Mouse (Mus musculus): ENCODE results near the gene Gm10272. TPM values are rescaled to one million over a fixed set of nuclear protein-coding genes. Genes with fewer than 3 reads are reported as not detected.

Gm10272 gene
- not detected in 2 replicates for polyA plus RNA-seq (2012; rRNA removed)

GRCm38 (mm10) chr10:77706326-77706725 is at the start of gene Gm10272:
Gm10272 (plus strand) TSS chr10:77706626.
- H3K27ac ChIP-seq (ENCODE audit: insufficient read depth, low read length), result no peak within 1 kb of the TSS
- no peak within 1 kb of the TSS for H3K4me3 ChIP-seq (ENCODE audit: extremely low read depth, insufficient read depth, insufficient read length)
- 86% methylated on average over 1 of the region's 1 CpGs for WGBS
- DNase-seq (ENCODE audit: low read depth in 1 of 2, low spot score in 2 of 2), result no peak
- H3K36me3 ChIP-seq (ENCODE audit: control insufficient read depth, insufficient read depth, low read length), result no peaks in the 10 kb centered on the region
- no peaks in the 10 kb centered on the region for H3K27me3 ChIP-seq (ENCODE audit: control insufficient read depth, insufficient read depth, low read length)
- H3K4me1 ChIP-seq (ENCODE audit: control insufficient read depth, insufficient read depth, insufficient read length), result no peaks in the 10 kb centered on the region
- no peak for TF ChIP-seq POLR2A (IDR thresholded peaks at IDR 0.05; ENCODE audit: low read depth, low read length)
- no peak for TF ChIP-seq CTCF (IDR thresholded peaks at IDR 0.05; ENCODE audit: extremely low read depth, insufficient read depth, insufficient read length, insufficient replicate concordance)

GRCm38 (mm10) chr10:77658286-77658994 is 48.0 kb upstream of the Gm10272 start:
- no peak for TF ChIP-seq POLR2A (IDR thresholded peaks at IDR 0.05; ENCODE audit: low read depth, low read length)
- TF ChIP-seq CTCF (IDR thresholded peaks at IDR 0.05; ENCODE audit: extremely low read depth, insufficient read depth, insufficient read length, insufficient replicate concordance), result no peak
- Histone ChIP-seq H3K27me3 (ENCODE audit: control insufficient read depth, insufficient read depth, low read length) (no peaks in the 10 kb centered on the region), H3K27ac (ENCODE audit: insufficient read depth, low read length) (no peak overlapping the region), H3K4me3 (ENCODE audit: extremely low read depth, insufficient read depth, insufficient read length) (no peak overlapping the region), H3K36me3 (ENCODE audit: control insufficient read depth, insufficient read depth, low read length) (no peaks in the 10 kb centered on the region), H3K4me1 (ENCODE audit: control insufficient read depth, insufficient read depth, insufficient read length) (no peaks in the 10 kb centered on the region)
- DNase-seq (ENCODE audit: low read depth in 1 of 2, low spot score in 2 of 2), result no peak
- WGBS, result 71% methylated on average over 15 of the region's 15 CpGs

- WGBS, result 43% methylated on average over 43 of the region's 43 CpGs
- Histone ChIP-seq H3K4me3 (ENCODE audit: extremely low read depth, insufficient read depth, insufficient read length) (no peak overlapping the region), H3K4me1 (ENCODE audit: control insufficient read depth, insufficient read depth, insufficient read length) (no peaks in the 10 kb centered on the region), H3K27me3 (ENCODE audit: control insufficient read depth, insufficient read depth, low read length) (no peaks in the 10 kb centered on the region), H3K27ac (ENCODE audit: insufficient read depth, low read length) (no peak overlapping the region), H3K36me3 (ENCODE audit: control insufficient read depth, insufficient read depth, low read length) (no peaks in the 10 kb centered on the region)
- no peak for TF ChIP-seq POLR2A (IDR thresholded peaks at IDR 0.05; ENCODE audit: low read depth, low read length)
- TF ChIP-seq CTCF (IDR thresholded peaks at IDR 0.05; ENCODE audit: extremely low read depth, insufficient read depth, insufficient read length, insufficient replicate concordance), result no peak
- DNase-seq (ENCODE audit: low read depth in 1 of 2, low spot score in 2 of 2), result no peak
These were observed 42.3 kb upstream of the Gm10272 start for GRCm38 (mm10) chr10:77663949-77664665.

GRCm38 (mm10) chr10:77666342-77666741 is 40.1 kb upstream of the Gm10272 start:
- Histone ChIP-seq H3K27ac (ENCODE audit: insufficient read depth, low read length) (no peak overlapping the region), H3K4me1 (ENCODE audit: control insufficient read depth, insufficient read depth, insufficient read length) (no peaks in the 10 kb centered on the region), H3K4me3 (ENCODE audit: extremely low read depth, insufficient read depth, insufficient read length) (no peak overlapping the region), H3K36me3 (ENCODE audit: control insufficient read depth, insufficient read depth, low read length) (no peaks in the 10 kb centered on the region), H3K27me3 (ENCODE audit: control insufficient read depth, insufficient read depth, low read length) (no peaks in the 10 kb centered on the region)
- no peak for DNase-seq (ENCODE audit: low read depth in 1 of 2, low spot score in 2 of 2)
- TF ChIP-seq CTCF (IDR thresholded peaks at IDR 0.05; ENCODE audit: extremely low read depth, insufficient read depth, insufficient read length, insufficient replicate concordance) (no peak), POLR2A (IDR thresholded peaks at IDR 0.05; ENCODE audit: low read depth, low read length) (no peak)
- 75% methylated on average over 8 of the region's 8 CpGs for WGBS

GRCm38 (mm10) chr10:77667402-77667801 is 39.0 kb upstream of the Gm10272 start:
- H3K36me3 ChIP-seq (ENCODE audit: control insufficient read depth, insufficient read depth, low read length), result no peaks in the 10 kb centered on the region
- DNase-seq (ENCODE audit: low read depth in 1 of 2, low spot score in 2 of 2), result no peak
- H3K4me1 ChIP-seq (ENCODE audit: control insufficient read depth, insufficient read depth, insufficient read length), result no peaks in the 10 kb centered on the region
- no peak overlapping the region for H3K27ac ChIP-seq (ENCODE audit: insufficient read depth, low read length)
- no peaks in the 10 kb centered on the region for H3K27me3 ChIP-seq (ENCODE audit: control insufficient read depth, insufficient read depth, low read length)
- 75% methylated on average over 4 of the region's 4 CpGs for WGBS
- TF ChIP-seq CTCF (IDR thresholded peaks at IDR 0.05; ENCODE audit: extremely low read depth, insufficient read depth, insufficient read length, insufficient replicate concordance) (no peak), POLR2A (IDR thresholded peaks at IDR 0.05; ENCODE audit: low read depth, low read length) (no peak)
- H3K4me3 ChIP-seq (ENCODE audit: extremely low read depth, insufficient read depth, insufficient read length), result no peak overlapping the region

GRCm38 (mm10) chr10:77670710-77671109 is 35.7 kb upstream of the Gm10272 start:
- peaks cover 8% of the 10 kb centered on the region; the same call in 1 of the 2 replicates for H3K4me1 ChIP-seq (ENCODE audit: control insufficient read depth, insufficient read depth, insufficient read length)
- no peak overlapping the region for H3K27ac ChIP-seq (ENCODE audit: insufficient read depth, low read length)
- no peaks in the 10 kb centered on the region for H3K27me3 ChIP-seq (ENCODE audit: control insufficient read depth, insufficient read depth, low read length)
- H3K4me3 ChIP-seq (ENCODE audit: extremely low read depth, insufficient read depth, insufficient read length), result no peak overlapping the region
- 79% methylated on average over 4 of the region's 4 CpGs for WGBS
- DNase-seq (ENCODE audit: low read depth in 1 of 2, low spot score in 2 of 2), result no peak
- TF ChIP-seq POLR2A (IDR thresholded peaks at IDR 0.05; ENCODE audit: low read depth, low read length) (no peak), CTCF (IDR thresholded peaks at IDR 0.05; ENCODE audit: extremely low read depth, insufficient read depth, insufficient read length, insufficient replicate concordance) (no peak)
- no peaks in the 10 kb centered on the region for H3K36me3 ChIP-seq (ENCODE audit: control insufficient read depth, insufficient read depth, low read length)

- Histone ChIP-seq H3K27me3 (ENCODE audit: control insufficient read depth, insufficient read depth, low read length) (no peaks in the 10 kb centered on the region), H3K27ac (ENCODE audit: insufficient read depth, low read length) (no peak overlapping the region), H3K4me3 (ENCODE audit: extremely low read depth, insufficient read depth, insufficient read length) (no peak overlapping the region), H3K4me1 (ENCODE audit: control insufficient read depth, insufficient read depth, insufficient read length) (peaks cover 8% of the 10 kb centered on the region; the same call in 1 of the 2 replicates), H3K36me3 (ENCODE audit: control insufficient read depth, insufficient read depth, low read length) (no peaks in the 10 kb centered on the region)
- TF ChIP-seq POLR2A (IDR thresholded peaks at IDR 0.05; ENCODE audit: low read depth, low read length), result no peak
- TF ChIP-seq CTCF (IDR thresholded peaks at IDR 0.05; ENCODE audit: extremely low read depth, insufficient read depth, insufficient read length, insufficient replicate concordance), result no peak
- DNase-seq (ENCODE audit: low read depth in 1 of 2, low spot score in 2 of 2), result no peak
- 52% methylated on average over 4 of the region's 4 CpGs for WGBS
These were observed 34.9 kb upstream of the Gm10272 start for GRCm38 (mm10) chr10:77671519-77671918.
